Mouse (Mus musculus) midbrain, embryonic 12.5 days (tissue): Measurements from ENCODE around the gene Plaur. TPM values are rescaled to one million over a fixed set of nuclear protein-coding genes. Genes with fewer than 3 reads are reported as not detected.

Source experiments
- ATAC-seq: fragments of 200-750 bp; cut with Nextera tagmentation; 2 replicates; pipeline ENCODE4 v1.8.0; 2017; ENCODE audit warnings: low read depth, moderate TSS enrichment, moderate library complexity; ENCODE audit not compliant: low FRiP score
- H3K27ac ChIP-seq: fragments of 300-500 bp; sonication (generic); replicated peaks from 2 replicates; pipeline ENCODE4 v1.5.1; 2016; ENCODE audit warnings: mild to moderate bottlenecking
- H3K27me3 ChIP-seq: fragments of 300-500 bp; sonication (generic); 2 replicates; pipeline ENCODE4 v1.6.1; 2016; ENCODE audit warnings: mild to moderate bottlenecking
- H3K36me3 ChIP-seq: fragments of 300-500 bp; sonication (generic); 2 replicates; pipeline ENCODE4 v1.6.1; 2016
- H3K4me1 ChIP-seq: fragments of 300-500 bp; sonication (generic); 2 replicates; pipeline ENCODE4 v1.6.1; 2016
- H3K4me2 ChIP-seq: fragments of 300-500 bp; sonication (generic); replicated peaks from 2 replicates; pipeline ENCODE4 v1.6.1; 2016; ENCODE audit warnings: mild to moderate bottlenecking, moderate library complexity
- H3K4me3 ChIP-seq: fragments of 300-500 bp; sonication (generic); 2 replicates; pipeline ENCODE4 v1.5.1; 2016; ENCODE audit warnings: mild to moderate bottlenecking
- H3K9ac ChIP-seq: fragments of 300-500 bp; sonication (generic); replicated peaks from 2 replicates; pipeline ENCODE4 v1.6.1; 2016; ENCODE audit warnings: mild to moderate bottlenecking, moderate library complexity
- H3K9me3 ChIP-seq: fragments of 300-500 bp; sonication (generic); 2 replicates; pipeline ENCODE4 v1.6.1; 2016; ENCODE audit warnings: mild to moderate bottlenecking
- WGBS: fragments of 180-500 bp; shearing (Covaris S2); methylation state at CpG from one replicate; pipeline ENCODE4 v1.1.7; 2016; 5-methylcytosine and 5-hydroxymethylcytosine counted together
- polyA plus RNA-seq: library from polyadenylated mRNA; unstranded; fragments of >200 nt; fragmentation: Nextera tagmentation; extraction: Ambion mirVana; gene quantifications from 2 replicates; pipeline ENCODE4 v1.2.1, GENCODE M21; 2016

Plaur gene
- polyA plus RNA-seq, 1 experiment from 2014 or later, result 1.2 TPM

DNA sequence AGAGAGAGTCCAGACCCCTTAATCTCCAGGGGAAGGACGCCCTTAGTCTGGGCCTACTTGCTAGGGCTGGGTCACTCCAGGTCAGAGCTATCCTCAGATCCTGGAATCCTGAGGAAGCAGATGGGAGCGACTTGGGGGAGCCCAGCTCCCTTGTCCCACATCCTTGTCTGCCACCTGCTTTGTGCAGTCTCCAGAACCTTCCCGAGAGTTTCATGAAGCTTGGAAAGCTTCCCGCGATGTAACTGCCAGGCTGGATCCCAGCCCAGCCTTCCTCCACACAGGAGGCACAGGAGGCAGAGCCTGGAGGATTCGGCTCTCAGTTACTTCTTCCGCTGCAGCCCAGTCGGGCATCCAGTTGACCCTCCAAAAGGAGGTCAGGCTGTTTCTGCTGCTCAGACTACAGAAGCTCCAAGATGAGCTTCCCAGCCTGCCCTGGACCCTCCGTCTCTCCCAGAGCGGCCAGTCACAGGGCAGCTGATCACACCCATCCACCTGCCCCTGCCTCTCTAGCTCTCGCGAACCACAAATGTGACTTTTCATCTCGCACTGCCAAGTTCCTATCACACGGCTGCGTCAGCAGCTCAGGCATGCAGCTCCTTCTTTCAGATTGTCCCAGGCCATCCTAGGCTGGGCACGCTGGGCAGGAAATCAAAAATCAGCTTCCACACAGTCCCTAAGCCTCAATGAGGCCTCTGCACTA, 32.7 kb upstream of the Plaur start:
- Histone ChIP-seq H3K4me1 (no peaks in the 10 kb centered on the region), H3K27me3 (peaks cover 10% of the 10 kb centered on the region; the same call in 1 of the 2 replicates), H3K4me2 (no peak overlapping the region), H3K9ac (no peak overlapping the region), H3K27ac (no peak overlapping the region), H3K36me3 (no peaks in the 10 kb centered on the region), H3K4me3 (no peak overlapping the region), H3K9me3 (peaks cover 7% of the 10 kb centered on the region)
- WGBS, result 80% methylated on average over 16 of the region's 16 CpGs
- ATAC-seq, result no peak

DNA sequence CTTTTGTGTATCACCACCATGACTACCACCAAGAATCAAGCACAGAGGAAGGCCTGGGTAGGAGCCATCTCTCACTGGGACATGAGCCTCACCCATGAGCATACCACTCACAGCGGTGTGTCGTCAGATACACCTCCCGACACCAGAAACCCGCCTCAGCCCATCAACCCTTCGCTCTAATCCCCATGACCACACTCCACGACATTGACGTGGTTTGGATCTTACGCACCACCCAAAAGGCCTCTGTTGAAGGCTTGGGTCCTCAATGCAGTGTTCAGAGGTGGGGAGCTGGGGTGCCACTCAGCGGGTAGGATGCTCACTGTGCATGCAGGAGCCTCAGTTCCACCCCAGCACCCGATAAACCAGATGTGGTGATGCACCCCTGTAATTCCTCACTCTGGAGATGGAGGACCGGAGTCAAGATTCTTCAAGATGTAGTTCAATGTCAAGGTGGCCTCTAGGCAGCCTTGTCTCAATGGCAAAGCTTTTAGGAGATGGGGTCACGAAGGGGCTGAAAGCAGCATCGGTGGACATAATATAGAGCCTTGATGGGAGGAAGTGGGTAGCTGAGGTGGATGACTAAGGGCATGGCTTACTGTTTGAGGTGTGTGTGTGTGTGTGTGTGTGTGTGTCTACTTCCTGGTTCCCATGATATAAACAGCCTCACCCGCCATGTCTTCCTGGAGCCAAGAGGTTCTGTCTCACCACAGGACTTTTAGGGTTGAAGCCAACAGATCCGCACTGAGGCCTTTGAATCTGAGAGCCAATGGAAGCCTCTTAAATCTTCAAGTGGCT, 31.5 kb upstream of the Plaur start:
- H3K4me2 ChIP-seq, result no peak overlapping the region
- H3K9me3 ChIP-seq, result peaks cover 7% of the 10 kb centered on the region
- no peak overlapping the region for H3K4me3 ChIP-seq
- WGBS, result 94% methylated on average over 15 of the region's 15 CpGs
- H3K9ac ChIP-seq, result no peak overlapping the region
- no peak overlapping the region for H3K27ac ChIP-seq
- no peak for ATAC-seq
- no peaks in the 10 kb centered on the region for H3K36me3 ChIP-seq
- H3K4me1 ChIP-seq, result no peaks in the 10 kb centered on the region
- peaks cover 10% of the 10 kb centered on the region; the same call in 1 of the 2 replicates for H3K27me3 ChIP-seq

DNA sequence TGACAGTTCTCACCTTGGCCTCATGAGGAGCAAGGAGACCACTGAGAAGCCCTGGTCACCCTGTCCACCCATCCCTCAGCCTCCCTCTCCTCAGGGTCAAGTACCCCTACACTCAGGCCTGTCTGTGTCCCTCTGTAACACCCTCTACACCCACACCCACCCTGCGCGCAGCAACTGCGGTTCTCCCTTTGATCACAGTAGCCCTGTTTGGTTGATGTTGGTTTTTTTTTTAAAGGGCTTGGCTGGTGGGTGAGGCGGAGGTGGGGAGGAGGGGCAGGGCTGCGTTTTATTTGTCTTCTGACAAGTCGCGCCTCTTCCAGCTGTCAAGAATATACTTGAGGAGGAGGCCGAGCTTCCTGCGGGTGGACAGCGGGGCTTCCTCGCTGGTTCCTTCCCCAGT, 30.6 kb upstream of the Plaur start:
- no peak overlapping the region for H3K9ac ChIP-seq
- H3K36me3 ChIP-seq, result no peaks in the 10 kb centered on the region
- WGBS, result 78% methylated on average over 11 of the region's 11 CpGs

DNA sequence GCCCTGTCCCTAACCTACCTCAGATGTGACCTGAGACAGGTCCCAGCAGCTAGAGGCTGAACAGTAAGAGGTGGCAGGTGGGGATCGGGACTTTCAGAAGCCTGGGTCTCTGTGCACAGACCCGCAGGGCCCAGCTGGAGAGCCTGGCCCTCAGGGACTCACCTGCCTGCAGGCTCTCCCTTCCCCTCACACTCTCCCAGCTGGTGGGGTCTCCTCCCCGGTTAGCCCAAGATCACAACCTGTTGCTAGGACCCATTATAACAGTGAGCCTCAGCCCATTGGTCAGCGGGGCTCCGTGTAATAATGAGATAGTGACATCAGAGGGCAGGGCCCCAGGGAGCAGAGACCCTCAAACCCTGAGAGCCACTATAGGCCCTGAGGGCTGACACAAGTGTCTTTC, 27.0 kb upstream of the Plaur start:
- H3K9me3 ChIP-seq, result peaks cover 7% of the 10 kb centered on the region
- H3K4me2 ChIP-seq, result no peak overlapping the region
- peaks cover 10% of the 10 kb centered on the region; the same call in 1 of the 2 replicates for H3K27me3 ChIP-seq
- H3K27ac ChIP-seq, result no peak overlapping the region
- no peak overlapping the region for H3K4me3 ChIP-seq
- H3K4me1 ChIP-seq, result no peaks in the 10 kb centered on the region
- 77% methylated on average over 5 of the region's 5 CpGs for WGBS
- no peak for ATAC-seq
- no peak overlapping the region for H3K9ac ChIP-seq
- no peaks in the 10 kb centered on the region for H3K36me3 ChIP-seq

More for the DNA sequence above, 30.6 kb upstream of the Plaur start:
- H3K4me2 ChIP-seq, result no peak overlapping the region
- H3K27me3 ChIP-seq, result peaks cover 10% of the 10 kb centered on the region; the same call in 1 of the 2 replicates
- no peak for ATAC-seq
- no peak overlapping the region for H3K4me3 ChIP-seq
- H3K9me3 ChIP-seq, result peaks cover 7% of the 10 kb centered on the region
- H3K4me1 ChIP-seq, result no peaks in the 10 kb centered on the region
- H3K27ac ChIP-seq, result no peak overlapping the region

DNA sequence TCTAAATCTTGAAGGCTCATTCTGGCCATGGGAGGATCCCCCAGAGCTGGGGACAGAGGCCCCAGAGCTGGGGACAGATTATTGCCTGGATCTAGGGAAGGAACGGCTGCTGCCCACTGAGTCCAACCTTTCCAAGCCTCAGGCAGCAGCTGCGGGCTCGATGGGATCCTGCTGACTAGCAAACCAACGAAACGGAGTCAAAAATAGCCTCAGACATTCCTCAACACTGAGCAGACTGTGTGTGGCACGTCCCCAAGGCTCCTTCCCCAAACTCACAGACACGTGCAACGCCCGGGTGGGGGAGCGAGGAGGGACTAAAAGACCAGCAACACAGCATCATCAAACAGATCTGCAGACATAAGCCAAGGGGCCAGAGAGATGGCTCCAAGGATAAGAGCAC, 24.3 kb upstream of the Plaur start:
- no peak for ATAC-seq
- no peaks in the 10 kb centered on the region for H3K9me3 ChIP-seq
- H3K4me2 ChIP-seq, result no peak overlapping the region
- WGBS, result 78% methylated on average over 10 of the region's 10 CpGs
- H3K27ac ChIP-seq, result no peak overlapping the region
- H3K36me3 ChIP-seq, result no peaks in the 10 kb centered on the region
- no peak overlapping the region for H3K4me3 ChIP-seq
- H3K27me3 ChIP-seq, result 0 out of 2 replicates have a peak, but pooled peaks cover 1% of the 10 kb centered on the region
- no peaks in the 10 kb centered on the region for H3K4me1 ChIP-seq
- H3K9ac ChIP-seq, result no peak overlapping the region

DNA sequence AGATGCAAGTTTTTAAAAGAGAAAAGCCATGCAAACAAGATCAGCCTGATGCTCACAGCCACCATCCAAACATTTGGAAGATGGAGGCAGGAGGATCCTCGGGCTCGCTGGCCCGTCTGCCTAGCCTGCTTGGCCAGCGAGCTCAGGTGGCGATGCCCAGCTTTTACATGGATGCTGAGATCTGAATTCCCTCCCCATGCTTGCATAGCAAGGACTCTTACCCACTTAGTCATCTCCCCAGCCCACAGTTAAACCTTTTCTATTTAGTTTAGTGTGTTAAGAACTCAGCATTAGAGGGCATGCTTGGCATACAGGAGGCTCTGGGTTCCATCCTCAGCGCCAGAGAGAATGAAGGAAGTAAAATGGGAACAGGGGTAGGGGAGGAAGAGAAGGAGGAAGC, 23.1 kb upstream of the Plaur start:
- no peak overlapping the region for H3K27ac ChIP-seq
- no peak overlapping the region for H3K4me3 ChIP-seq
- no peaks in the 10 kb centered on the region for H3K9me3 ChIP-seq
- no peak for ATAC-seq
- H3K27me3 ChIP-seq, result no peaks in the 10 kb centered on the region
- no peak overlapping the region for H3K9ac ChIP-seq
- no peaks in the 10 kb centered on the region for H3K36me3 ChIP-seq
- H3K4me1 ChIP-seq, result no peaks in the 10 kb centered on the region
- WGBS, result 81% methylated on average over 6 of the region's 6 CpGs
- no peak overlapping the region for H3K4me2 ChIP-seq

DNA sequence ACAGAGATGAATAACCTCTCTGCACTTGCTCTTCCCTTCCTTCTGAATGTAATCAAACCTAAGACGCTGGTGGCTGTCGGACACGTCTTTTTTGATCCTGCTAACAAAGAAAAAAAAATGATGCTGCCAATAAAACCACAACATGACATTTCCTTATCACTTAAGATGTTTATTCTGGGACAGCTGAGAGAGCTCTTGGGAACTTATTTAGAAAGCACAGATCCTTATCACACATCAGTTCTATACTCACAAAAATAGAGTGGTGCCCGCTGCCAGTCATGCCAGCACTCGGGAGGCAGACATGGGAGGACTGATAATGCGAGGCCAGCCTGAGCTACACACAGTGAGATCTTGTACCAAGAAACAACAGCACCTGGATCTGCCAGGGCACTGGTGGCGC, 22.4 kb upstream of the Plaur start:
- no peak overlapping the region for H3K9ac ChIP-seq
- H3K27ac ChIP-seq, result no peak overlapping the region
- no peak for ATAC-seq
- H3K4me2 ChIP-seq, result no peak overlapping the region
- H3K36me3 ChIP-seq, result no peaks in the 10 kb centered on the region
- H3K27me3 ChIP-seq, result no peaks in the 10 kb centered on the region
- no peak overlapping the region for H3K4me3 ChIP-seq
- H3K9me3 ChIP-seq, result no peaks in the 10 kb centered on the region
- WGBS, result 83% methylated on average over 7 of the region's 7 CpGs
- no peaks in the 10 kb centered on the region for H3K4me1 ChIP-seq

DNA sequence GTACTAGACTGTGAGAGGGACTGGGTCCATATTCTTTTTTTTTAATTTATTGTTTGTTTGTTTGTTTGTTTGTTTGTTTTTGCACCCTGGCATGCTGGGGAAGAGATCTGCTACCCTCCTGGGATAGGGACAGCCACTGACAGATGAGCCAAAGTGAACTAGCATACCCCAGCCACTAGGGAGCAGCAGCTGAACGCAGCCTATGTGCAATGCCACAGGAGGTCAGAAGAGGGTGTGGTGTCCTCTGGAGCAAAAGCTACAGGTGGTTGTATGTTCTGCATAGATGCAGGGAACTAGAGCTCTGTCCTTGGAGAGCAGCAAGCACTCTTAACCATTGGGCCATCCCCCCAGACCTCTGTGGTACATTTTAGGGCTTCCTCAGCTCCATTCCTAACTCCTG, 20.5 kb upstream of the Plaur start:
- Histone ChIP-seq H3K4me2 (no peak overlapping the region), H3K9me3 (no peaks in the 10 kb centered on the region), H3K36me3 (no peaks in the 10 kb centered on the region), H3K27ac (no peak overlapping the region), H3K27me3 (no peaks in the 10 kb centered on the region), H3K4me1 (no peaks in the 10 kb centered on the region), H3K4me3 (no peak overlapping the region), H3K9ac (no peak overlapping the region)
- no peak for ATAC-seq
- 5% methylated on average over 1 of the region's 1 CpGs for WGBS

DNA sequence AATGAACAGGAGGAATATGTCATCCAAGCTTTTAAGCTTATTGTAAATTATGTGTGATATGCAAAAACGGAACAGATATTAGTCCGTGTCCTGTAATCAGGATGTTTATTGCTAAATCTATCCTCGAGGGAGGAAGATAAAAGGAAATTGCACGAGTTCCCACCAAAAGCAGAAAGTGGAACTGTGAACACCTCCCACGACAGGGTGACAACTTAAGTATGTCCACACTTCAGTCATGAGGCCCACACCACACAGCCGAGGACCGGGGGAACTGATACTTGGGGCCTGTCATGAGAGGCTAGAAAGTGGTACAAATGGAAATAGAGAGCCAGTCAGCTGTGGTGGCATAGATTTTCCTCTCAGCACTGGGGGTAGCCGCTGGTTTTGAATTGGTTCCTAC, 20.0 kb upstream of the Plaur start:
- no peak for ATAC-seq
- Histone ChIP-seq H3K27ac (no peak overlapping the region), H3K9ac (no peak overlapping the region), H3K4me3 (no peak overlapping the region), H3K27me3 (no peaks in the 10 kb centered on the region), H3K36me3 (no peaks in the 10 kb centered on the region), H3K9me3 (no peaks in the 10 kb centered on the region), H3K4me1 (no peaks in the 10 kb centered on the region), H3K4me2 (no peak overlapping the region)
- WGBS, result 80% methylated on average over 8 of the region's 8 CpGs

DNA sequence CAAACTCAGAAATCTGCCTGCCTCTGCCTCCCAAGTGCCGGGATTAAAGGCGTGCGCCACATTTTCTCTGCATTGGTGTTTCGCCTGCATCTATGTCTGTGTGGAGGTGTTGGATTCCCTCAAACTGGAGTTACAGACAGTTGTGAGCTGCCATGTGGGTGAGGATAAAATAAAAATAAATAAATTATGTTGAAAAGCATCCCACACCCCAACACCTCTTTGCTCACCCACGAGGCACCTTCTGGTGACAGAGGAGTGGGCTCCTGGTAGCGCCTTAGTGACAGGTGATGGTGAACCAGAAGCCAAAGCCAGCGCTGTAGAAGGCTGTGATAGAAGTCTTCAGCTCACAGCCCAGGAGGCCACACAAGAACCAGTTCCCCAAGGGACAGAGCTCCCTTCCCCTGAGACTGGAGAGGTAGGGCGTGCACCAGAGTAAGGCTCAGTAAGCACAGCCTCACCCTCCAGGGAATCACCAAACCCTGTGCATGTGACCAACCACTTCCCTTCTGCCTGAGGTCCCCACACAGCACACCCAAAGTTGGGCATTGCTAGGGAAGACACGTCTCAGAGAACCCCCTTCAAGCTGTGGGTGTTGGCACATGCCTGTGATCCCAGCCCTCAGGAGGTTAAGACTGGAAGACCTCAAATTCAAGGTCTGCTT, 16.9 kb upstream of the Plaur start:
- no peak overlapping the region for H3K4me3 ChIP-seq
- H3K4me2 ChIP-seq, result no peak overlapping the region
- no peaks in the 10 kb centered on the region for H3K9me3 ChIP-seq
- no peak overlapping the region for H3K27ac ChIP-seq
- H3K27me3 ChIP-seq, result no peaks in the 10 kb centered on the region
- H3K4me1 ChIP-seq, result no peaks in the 10 kb centered on the region
- WGBS, result 89% methylated on average over 9 of the region's 9 CpGs
- no peak overlapping the region for H3K9ac ChIP-seq
- ATAC-seq, result no peak
- no peaks in the 10 kb centered on the region for H3K36me3 ChIP-seq

DNA sequence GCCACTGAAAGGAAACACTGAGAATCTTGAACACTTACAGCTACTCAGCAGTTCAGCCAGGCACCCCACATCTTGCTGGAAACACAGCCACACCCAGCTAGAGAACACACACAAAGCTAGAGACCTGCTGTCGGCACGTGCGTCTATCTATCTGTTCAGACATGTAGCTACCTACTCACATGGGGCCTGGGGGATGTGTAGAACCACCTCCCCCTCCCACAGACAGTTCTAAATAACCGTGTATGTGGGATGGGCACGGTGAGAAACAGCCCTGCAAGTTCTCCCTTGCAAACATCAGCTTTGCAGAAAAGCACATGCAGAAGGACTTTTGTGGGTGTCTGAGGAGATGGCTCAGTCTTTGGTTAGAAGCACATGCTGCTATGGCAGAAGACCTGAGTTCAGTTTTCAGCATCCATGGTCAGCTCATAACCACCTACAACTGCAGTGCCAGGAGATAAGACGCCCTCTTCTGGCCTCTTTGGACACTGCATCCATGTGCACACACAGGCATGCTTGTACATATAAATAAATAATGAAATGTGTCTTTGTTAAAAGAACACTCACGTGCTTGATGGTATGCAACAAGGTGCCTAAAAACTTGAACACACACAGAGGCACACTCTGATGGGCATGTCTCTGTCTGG, 15.5 kb upstream of the Plaur start:
- no peak for ATAC-seq
- no peak overlapping the region for H3K9ac ChIP-seq
- no peaks in the 10 kb centered on the region for H3K9me3 ChIP-seq
- H3K4me1 ChIP-seq, result no peaks in the 10 kb centered on the region
- no peaks in the 10 kb centered on the region for H3K27me3 ChIP-seq
- no peak overlapping the region for H3K4me3 ChIP-seq
- WGBS, result 79% methylated on average over 7 of the region's 7 CpGs
- no peaks in the 10 kb centered on the region for H3K36me3 ChIP-seq
- no peak overlapping the region for H3K4me2 ChIP-seq
- no peak overlapping the region for H3K27ac ChIP-seq
